Mouse (Mus musculus): ENCODE measurements at regions not wholly inside any gene's neighbourhood (a gene's known extent, or its start where the extent isn't known, plus 50 kb on each side); places are given as distances from the start of the nearest gene placed in this dataset.

- peak; percentile 29 for DNase-seq
Measured at GRCm38 (mm10) chr13:107904051-107904740, 140.1 kb upstream of the Smim15 start.

- peak; percentile 34 for DNase-seq
Measured at GRCm38 (mm10) chr13:107903150-107903959, 140.9 kb upstream of the Smim15 start.

GRCm38 (mm10) chr13:107902800-107903149, 141.5 kb upstream of the Smim15 start:
- DNase-seq: no peak

DNA sequence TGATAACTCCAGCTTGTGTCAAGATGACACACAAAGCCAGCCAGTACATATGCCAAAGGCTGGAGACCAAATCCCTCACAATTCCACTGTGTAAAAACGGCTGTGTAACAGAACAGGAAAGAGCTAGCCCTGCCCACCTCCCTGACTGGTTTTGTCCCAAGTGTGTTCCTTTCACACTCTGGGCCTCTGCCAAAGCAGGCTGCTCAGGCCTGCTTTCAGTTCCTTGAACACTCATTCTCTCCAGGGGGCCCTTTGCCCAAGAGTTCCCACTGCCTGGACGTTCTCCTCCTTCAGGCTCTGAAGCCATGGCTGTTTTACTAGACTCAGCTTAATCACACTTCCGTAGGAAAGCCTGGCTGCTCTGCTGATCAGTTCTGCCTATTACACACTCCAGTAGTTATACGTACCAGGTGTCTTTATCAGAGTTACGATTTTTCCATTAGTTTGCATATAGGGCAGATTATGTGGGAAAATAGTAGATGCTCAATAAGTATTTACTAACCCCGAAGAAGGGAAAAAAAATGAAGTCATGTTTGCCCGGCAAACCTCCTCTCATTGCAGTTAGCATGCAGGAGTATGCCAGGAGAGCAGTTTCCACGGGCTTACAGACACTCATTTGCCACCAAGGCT, 144.5 kb upstream of the Smim15 start:
- peak; percentile 75 for DNase-seq

DNA sequence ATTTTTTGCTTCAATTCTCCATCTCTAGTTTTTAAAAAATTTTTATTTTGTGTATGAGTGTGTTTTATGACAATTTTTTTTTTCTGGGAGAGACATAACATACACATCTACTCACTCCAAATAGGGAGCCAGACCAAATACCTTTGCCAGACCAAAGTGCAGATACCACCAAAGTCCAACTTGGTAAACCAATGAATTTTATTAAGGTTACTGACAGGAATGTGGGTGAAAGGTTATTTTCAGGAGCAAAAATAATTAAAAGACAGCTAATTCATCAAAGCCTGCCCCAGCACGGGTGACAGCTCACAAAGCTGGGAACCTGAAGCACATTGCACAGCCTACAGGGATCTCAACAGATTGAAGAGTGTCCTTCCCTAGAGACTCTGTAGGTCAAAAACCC, 146.6 kb upstream of the Smim15 start:
- DNase-seq: peak; percentile 21

DNA sequence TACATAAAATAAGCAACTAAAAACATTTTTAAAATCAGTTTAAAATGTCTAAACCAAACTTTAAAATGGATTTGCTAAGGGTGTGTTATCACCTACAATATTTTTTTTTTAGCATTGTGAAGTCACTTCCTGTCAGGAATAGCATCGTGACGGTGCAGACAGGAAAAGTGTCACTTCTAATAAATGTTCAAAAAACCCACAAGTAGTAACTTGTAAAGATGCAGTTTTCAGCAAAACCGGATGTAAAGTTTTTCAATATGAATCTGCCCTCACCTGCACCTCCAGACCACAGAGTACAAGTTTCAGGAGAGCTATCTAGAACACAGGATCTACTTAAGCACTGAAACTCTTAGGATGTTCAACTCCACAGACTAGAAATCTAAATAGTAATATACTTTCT, 147.1 kb upstream of the Smim15 start:
- no peak for DNase-seq

GRCm38 (mm10) chr13:107893581-107894183, 150.6 kb upstream of the Smim15 start:
- no peak for DNase-seq

DNA sequence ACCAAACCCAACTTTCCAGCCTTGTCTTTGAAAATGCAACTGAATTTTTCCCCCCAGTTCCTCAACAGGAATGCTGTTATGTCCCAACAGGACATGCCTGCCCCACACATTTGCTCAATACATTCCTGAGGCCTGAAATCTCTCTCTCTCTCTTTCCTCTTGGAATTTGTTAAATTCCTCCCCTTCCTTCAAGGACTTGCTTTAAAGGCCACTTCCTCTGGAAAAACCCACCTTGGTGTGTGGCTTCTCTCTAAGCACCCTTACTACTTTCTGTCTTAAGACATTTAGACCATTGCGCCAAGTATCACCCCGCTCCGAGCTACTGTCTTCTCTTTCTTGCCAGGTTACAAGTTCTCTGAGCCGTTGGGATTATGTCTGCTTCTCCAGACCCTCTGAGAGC, 151.2 kb upstream of the Smim15 start:
- DNase-seq: no peak

GRCm38 (mm10) chr13:107891946-107892345, 152.3 kb upstream of the Smim15 start:
- DNase-seq: no peak

DNA sequence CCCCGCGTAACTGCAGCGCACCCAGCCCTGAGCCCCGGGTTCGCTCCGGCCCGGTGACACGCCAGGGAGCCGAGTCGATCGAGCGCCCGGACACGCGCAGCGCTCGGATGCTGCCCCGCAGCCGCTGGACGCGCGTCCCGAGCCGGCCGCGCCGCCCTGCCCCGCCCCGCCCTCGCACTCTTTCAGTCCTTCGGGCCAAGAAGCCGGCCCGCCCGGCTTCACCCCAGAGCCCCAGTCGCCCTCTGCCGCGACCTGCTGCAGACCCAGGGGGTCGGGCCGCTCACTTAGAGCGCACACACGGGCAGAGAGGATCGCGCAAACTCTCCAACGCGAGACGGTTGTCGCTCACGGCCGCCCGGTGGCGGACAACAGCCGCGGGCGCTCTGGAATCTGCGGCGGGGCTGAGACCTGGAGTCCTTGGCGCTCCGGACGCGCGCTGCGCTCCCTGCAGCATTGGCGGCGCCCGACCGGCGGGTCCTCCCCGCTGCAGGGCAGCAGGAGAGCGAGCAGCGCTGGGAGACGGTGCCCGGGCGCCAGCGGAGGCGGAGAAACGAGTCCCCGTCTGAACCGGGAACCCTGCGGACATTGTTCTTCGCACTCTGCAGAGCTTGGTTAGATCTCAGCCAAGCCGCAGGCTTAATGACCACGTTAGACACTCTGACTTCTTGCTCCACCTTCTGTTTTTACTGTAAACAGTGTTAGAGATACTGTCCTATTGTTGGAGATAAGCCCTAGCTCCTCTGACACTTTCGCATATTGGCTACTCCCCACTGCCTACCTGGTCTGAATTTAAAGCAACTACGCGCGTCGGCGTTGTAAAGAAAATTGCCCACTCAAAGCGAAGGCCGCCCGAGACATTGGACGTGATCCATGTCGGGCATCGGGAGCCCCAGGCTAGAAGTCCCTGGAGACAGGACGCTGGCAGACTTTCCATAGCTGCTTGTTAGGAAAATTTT, 153.1 kb upstream of the Smim15 start:
- DNase-seq: peak; percentile 84

DNA sequence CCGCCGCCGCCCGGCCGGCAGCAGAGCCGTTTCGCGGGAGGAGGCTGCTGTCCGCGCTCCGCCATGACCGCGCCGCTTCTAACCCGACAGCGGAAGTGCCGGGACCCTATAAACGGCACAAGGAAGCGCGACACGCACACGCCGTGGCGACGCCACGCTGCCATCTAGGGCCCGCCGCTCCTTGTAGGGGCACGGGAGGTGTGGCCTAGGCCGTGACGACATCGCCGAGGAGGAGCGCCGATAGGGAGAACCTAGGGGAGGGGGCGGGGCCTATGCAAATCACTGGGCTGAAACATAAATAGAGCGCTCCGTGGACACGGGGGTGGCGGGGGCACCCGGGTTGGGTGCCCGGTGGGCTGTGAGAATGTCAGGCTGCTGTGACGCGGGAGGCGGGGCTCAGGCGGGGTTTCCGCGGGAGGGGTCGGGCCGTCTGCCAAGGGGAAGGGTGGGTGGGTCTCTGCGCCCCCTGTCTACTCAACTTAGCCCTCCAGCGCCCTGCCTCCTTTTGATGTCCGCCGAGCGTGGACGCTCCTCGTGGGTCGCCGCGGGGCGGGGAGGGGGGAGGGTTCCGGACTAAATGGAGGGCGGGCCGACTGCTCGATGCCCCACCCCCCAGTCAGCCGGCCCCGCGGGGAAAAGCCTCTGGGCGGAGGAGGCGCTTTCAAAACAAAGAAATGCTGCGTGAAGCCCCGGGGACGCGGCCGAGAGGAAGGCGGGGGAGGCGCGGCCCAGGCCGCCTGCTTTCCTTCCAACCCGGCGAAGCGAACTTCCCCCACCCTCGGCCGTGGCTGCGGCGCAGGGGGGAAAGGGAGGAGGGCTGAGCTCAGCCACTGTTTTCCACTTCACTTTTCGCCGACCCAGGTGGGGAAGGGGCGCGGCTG, 154.0 kb upstream of the Smim15 start:
- DNase-seq: peak; percentile 100

DNA sequence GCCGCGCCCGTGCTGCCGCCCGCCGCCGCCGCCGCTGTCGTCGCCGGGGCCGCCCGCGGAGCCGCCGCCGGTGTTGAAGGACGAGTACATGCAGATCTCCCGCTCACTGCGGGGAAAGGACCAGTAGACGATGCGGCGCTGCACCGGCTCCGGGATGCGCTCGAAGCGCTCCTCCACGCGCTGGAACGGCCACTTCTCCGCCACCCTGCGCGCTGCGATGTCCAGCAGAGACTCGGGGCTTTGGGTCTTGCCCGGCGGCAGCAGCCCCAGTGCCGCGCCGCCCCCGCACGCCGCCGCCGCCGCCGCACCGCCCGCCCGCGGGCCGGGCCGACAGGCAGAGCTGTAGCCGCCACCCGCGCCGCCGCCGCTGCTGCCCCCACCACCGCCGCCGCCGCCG, 154.7 kb upstream of the Smim15 start:
- no peak for DNase-seq

DNA sequence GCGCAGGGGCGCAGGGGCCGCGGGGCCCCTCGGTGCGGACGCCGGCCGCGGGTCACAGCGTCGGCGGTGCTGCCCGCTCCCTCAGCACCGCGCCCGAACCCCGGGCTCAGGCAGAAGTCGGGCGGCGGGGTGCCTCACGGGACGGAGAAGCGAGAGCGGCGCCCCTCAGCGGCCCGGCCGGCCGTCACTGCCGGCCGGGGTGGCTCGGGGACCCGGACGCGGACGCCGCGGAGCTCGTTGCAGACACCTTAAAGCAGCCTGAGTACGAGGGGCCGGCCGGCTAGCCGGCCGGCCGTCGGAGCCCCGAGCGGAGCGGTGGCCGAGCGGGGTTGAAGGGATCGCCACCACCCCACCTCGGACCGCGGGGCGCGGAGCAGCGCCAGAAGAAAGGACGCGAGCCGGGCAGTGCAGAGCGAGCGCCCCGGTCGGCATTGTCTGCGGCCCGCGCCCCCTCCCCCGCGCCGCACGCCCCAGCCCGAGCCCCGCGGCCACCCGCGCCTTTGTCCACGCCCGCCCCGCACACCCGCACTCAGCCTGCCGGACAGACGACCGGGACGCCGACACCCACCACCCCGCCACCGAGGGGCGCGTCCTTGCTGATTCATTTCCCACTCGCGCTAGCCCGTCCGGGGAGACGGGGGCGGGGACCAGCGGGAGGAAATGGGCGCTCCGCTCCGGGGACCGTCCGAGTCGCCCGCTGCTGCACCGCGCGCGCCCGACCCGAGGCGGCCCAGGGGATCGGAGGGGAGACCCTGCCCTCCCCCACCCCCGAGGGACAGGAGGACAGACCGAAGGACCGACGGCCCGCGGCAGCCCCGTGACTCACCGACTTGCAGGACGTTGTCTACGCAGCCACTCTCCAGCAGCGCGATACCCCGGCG, 155.4 kb upstream of the Smim15 start:
- DNase-seq: peak; percentile 76

DNA sequence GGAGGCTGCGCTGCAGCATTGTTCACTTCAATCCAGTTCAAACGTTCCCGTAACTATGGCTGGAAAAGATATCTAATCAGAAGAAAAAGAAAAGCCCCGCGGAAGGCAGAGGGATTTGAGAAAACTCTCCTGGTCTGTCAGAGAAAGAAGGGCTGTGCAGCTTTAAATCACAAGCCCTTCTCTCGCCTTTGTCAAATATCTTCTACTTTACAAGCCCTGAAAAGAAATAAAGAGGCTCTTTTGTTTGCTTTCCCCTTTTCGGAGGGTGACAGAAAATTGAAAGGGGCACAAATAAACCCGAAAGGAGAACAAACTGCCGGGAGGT, 156.1 kb upstream of the Smim15 start:
- no peak for DNase-seq

DNA sequence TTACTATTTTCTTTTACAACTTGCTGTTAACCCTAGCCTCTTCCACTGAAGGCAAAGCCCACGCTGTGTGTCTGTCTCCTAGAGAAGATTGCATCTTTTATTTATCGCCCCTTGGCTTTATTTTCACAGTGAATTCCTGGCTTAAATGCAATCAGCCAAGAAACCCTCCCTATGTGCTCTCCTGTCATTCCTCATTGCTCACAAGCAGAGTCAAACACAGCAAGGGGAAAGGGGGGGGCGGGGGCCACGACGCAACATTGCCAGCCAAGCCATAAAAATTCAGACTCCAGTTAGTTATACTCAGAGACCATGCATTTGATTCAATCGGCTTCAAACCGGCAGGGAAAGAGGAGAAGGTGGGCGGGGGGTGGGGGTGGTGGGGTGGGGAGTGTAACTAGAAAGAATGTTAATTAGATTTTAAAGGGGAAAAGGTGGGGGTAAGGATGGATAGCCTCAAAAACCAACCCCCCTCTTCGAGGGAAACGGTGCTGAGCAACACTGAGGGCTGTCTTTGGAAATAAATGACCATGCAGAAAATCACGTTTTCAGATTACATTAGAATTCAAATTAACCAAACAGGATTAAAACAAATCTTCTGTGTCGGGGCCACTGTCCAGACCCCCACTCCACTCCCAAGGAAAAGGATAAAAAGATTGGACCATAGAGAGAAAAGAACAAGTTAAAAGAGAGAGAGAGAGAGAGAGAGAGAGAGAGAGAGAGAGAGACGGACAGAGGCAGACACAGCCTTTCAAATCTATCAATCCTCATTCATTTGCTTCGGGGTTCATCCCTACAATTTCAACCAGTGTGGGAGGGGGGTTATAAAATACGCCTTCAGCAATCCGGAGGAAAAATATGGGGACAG, 156.6 kb upstream of the Smim15 start:
- no peak for DNase-seq

GRCm38 (mm10) chr13:107884836-107885235, 159.4 kb upstream of the Smim15 start:
- DNase-seq: no peak

- DNase-seq: no peak
Measured at GRCm38 (mm10) chr13:107882337-107882736, 161.9 kb upstream of the Smim15 start.

- no peak for DNase-seq
Measured at GRCm38 (mm10) chr13:107880551-107880950, 163.7 kb upstream of the Smim15 start.

GRCm38 (mm10) chr13:107879535-107879934, 164.7 kb upstream of the Smim15 start:
- DNase-seq: peak; percentile 87
